Mouse (Mus musculus): ENCODE results near the gene Olfr518. TPM values are rescaled to one million over a fixed set of nuclear protein-coding genes. Genes with fewer than 3 reads are reported as not detected.

Olfr518 gene
- not detected for total RNA-seq (2023)

DNA sequence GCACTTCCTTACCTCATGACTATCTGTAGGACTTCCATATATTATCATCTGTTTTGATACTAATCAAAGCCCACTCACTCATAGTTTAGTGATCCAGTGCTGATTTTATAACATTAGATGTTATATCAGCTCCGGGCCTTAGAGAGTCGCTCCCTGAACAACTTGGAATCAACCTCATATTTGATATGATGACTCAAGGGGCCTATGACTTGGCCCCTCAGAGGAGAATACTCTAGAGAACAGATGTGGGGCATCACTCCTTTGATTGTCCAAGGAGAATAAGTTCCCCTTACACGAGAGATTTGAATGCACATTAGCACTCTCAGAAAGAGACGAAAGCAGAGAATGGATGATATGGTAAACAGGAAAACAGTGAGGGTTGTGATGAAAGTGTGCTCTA is at the start of gene Olfr518:
Gene Olfr518 (minus strand): TSS at position 101 of the 400 bp plus-strand sequence.

DNA sequence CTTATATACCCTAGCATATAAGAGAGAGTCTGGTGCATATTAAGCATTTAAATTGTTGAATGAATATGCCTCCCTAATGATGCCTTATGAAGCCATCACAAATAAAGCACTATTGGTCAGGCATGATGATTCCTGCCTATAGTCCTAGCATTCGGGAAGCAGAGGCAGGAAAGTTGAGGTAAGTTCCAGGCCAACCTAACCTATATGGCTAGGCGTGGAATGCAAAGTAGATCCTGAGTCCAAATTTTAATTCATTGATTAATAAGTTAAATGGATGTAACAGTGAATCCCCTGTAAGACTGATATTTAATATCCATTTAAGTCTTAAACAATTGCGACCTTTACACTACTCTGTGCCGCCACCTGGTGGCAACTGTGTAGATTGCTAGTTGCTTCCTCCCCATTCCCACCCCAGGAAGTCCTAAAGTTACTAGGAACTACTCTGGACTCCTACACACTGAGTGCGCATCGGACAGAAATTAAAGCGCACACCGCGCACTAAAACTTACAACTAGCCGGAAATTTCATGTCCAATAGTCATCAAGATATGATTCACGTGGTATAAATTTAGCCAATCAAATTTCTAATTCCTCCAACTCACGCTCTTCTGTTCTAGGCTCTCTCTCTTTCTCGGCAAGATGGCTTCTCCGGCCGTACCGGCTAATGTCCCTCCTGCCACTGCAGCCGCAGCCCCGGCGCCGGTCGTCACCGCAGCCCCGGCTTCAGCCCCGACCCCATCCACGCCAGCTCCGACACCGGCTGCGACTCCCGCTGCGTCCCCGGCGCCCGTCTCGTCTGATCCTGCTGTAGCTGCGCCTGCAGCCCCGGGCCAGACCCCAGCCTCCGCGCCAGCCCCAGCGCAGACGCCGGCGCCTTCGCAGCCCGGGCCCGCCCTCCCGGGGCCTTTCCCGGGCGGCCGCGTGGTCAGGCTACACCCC is 49.3 kb upstream of the Olfr518 start, which contains the start of gene Eif3f:
Gene Eif3f (plus strand): TSS at position 624 of the 938 bp plus-strand sequence.

DNA sequence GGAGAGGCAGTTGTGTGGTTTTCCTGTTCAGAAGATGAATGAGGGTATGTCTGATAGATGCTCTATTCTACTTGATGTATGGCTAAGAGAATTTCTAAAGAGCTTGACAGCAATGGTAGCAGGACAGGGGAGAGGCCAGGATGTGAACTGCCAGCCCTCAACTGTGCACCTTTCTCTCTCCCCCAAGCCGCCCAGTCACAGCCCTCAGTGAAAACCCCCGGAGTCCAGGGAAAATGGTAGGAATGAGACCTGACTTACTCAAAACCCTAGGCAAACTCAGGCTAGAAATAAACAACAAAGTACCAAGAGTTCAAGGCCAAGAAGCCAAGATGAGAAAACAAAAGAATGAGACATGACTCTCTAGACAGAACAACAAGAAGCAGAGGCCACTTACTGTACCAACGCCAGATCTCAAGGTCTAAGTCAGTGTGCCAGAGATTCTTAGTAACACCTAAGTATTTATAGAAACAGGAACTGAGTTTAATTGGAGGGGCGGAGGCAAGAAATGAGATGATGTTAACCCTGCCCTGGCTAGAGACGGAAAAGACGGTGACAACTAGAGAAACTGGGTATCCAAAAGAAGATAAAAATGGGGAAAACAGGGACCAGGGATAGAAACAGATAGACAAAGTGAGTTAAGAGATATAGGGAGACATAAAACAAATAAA is 45.1 kb upstream of the Olfr518 start, which contains the start of gene Nlrp10:
Gene Nlrp10 (minus strand): TSS at position 453 of the 668 bp plus-strand sequence.

DNA sequence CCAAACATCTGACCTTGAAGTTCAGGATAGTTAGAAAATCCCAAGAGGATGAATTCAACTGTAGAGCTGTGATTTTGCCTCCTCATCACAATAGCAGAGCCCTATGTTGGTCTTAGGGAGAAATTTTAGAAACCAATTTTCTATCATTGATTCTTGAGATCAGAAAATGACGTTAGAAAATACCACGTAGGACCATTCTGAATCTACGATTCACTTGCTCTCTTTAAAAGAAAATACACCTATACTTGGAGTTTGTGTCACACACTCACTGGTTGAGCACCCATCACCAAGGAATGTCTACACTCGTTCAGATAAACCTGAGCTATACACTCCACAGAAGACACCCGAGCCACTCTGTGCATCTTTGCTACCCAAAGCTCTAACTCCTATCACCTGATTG is 9.5 kb upstream of the Olfr518 start, which contains the start of gene Olfr519:
Gene Olfr519 (minus strand): TSS at position 101 of the 400 bp plus-strand sequence.

DNA sequence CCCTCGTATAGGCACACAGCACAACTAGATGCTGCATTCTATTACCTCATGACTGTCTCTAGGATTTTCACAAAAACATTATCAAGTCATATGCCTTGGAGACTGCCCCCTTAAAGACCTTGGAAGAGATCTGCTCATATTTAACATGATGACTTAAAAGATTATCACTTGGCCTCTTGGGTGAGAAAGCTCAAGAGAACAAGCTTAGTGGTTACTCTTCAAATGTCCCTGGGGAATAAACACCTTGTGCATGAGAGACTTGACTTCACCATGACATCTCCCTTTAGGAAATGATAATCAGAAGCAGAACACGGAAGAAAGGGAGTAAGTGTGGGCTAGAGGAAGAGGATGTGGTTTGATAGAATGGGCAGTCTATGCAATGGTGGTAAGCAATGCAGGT is 12.5 kb downstream of the Olfr518 start, which contains the start of gene Olfr517:
Gene Olfr517 (minus strand): TSS at position 101 of the 400 bp plus-strand sequence.

DNA sequence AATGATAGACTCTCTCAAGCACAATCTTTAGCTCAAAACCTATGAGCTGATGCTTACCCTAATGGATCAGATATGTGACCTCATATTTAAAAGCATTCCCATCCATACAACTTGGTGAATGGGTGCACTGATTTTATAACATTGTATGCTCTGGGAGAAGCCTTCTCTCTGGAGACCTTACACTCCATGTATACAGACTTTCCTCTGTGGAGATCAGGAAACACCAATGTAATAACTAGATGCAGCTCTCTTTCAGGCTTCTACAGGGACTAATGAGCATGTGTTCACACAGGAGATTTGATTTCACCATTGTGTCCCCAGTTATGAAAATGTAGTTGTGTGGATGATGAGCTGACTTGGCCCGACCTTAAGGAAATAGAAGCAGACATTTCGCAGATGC is 34.4 kb downstream of the Olfr518 start, which contains the start of gene Olfr516:
Gene Olfr516 (minus strand): TSS at position 101 of the 400 bp plus-strand sequence.

Other genes with a start within 250 kb of the Olfr518 start
- under 1 TPM in 1 of 2 experiments, not detected in 1; 0.15 TPM for gene Olfr509, start 233.1 kb downstream of the Olfr518 start, total RNA-seq (2023)
- not detected for gene Olfr510, start 218.6 kb downstream of the Olfr518 start, total RNA-seq (2023)
- gene Olfr512, start 171.7 kb downstream of the Olfr518 start, total RNA-seq (2023), result not detected
- not detected for gene Olfr513, start 134.0 kb downstream of the Olfr518 start, total RNA-seq (2023)
- not detected for gene Olfr514, start 59.0 kb downstream of the Olfr518 start, total RNA-seq (2023)
- gene Olfr516, start 34.5 kb downstream of the Olfr518 start, total RNA-seq (2023), result not detected
- gene Olfr517, start 12.6 kb downstream of the Olfr518 start, total RNA-seq (2023), result not detected
- not detected for gene Olfr519, start 9.4 kb upstream of the Olfr518 start, total RNA-seq (2023)
- gene Nlrp10, start 45.2 kb upstream of the Olfr518 start, total RNA-seq (2023), result 1 to 10 TPM; 3.9 to 5.3 TPM
- 100 to 1,000 TPM; 252 to 278 TPM for gene Eif3f, start 49.4 kb upstream of the Olfr518 start, total RNA-seq (2023)
- 1 to 10 TPM; 2.5 to 4.0 TPM for gene Tub, start 65.3 kb upstream of the Olfr518 start, total RNA-seq (2023)
- gene Ric3, start 198.3 kb upstream of the Olfr518 start, total RNA-seq (2023), result under 1 TPM; 0.36 to 0.70 TPM

All from B cell, adult 67 days (primary cell).